Mouse (Mus musculus) midbrain, embryonic 15.5 days (tissue): ENCODE measurements at regions not wholly inside any gene's neighbourhood (a gene's known extent, or its start where the extent isn't known, plus 50 kb on each side); places are given as distances from the start of the nearest gene placed in this dataset.

Source experiments
- ATAC-seq: fragments of 200-750 bp; cut with Nextera tagmentation; replicated peaks from 2 replicates; pipeline ENCODE4 v1.8.0; 2017; ENCODE audit warnings: moderate TSS enrichment
- H3K27ac ChIP-seq: fragments of 300-500 bp; sonication (generic); 2 replicates; pipeline ENCODE4 v1.5.1; 2015; ENCODE audit warnings: mild to moderate bottlenecking, inconsistent platforms
- H3K27me3 ChIP-seq: fragments of 300-500 bp; sonication (generic); replicated peaks from 2 replicates; pipeline ENCODE4 v1.6.1; 2015; ENCODE audit warnings: inconsistent platforms
- H3K36me3 ChIP-seq: fragments of 300-500 bp; sonication (generic); replicated peaks from 2 replicates; pipeline ENCODE4 v1.6.1; 2015; ENCODE audit warnings: inconsistent platforms
- H3K4me1 ChIP-seq: fragments of 300-500 bp; sonication (generic); 2 replicates; pipeline ENCODE4 v1.6.1; 2015; ENCODE audit warnings: inconsistent platforms
- H3K4me2 ChIP-seq: fragments of 300-500 bp; sonication (generic); 2 replicates; pipeline ENCODE4 v1.6.1; 2015; ENCODE audit warnings: inconsistent platforms, mild to moderate bottlenecking, moderate library complexity
- H3K4me3 ChIP-seq: fragments of 300-500 bp; sonication (generic); 2 replicates; pipeline ENCODE4 v1.5.1; 2015; ENCODE audit warnings: mild to moderate bottlenecking, inconsistent platforms
- H3K9ac ChIP-seq: fragments of 300-500 bp; sonication (generic); 2 replicates; pipeline ENCODE4 v1.6.1; 2015; ENCODE audit warnings: mild to moderate bottlenecking, inconsistent platforms
- H3K9me3 ChIP-seq: fragments of 300-500 bp; sonication (generic); 2 replicates; pipeline ENCODE4 v1.6.1; 2016; ENCODE audit warnings: inconsistent platforms
- WGBS: fragments of 180-500 bp; shearing (Covaris S2); methylation state at CpG from one replicate; pipeline ENCODE4 v1.1.7; 2015; ENCODE audit warnings: mixed read lengths; 5-methylcytosine and 5-hydroxymethylcytosine counted together

DNA sequence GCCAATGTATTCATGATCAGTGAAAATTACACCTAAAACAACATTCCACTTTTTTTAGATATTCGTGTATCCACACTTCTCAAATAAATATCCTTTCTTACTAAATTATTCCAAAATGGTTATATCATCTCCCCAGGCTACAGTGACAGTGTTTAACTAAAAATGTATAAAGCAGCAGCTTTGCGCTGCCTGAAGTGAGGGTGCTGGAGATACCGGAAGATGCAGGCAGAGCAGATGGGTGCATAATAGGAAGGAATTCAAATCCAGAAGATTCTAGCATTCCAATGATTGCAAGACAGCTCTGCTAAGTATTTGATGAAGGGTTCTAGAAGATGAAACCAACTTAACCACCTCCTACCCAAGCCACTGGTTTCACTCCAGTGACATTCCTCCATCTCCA lies 516.9 kb upstream of the Vstm2b start:
- 95% methylated on average over 3 of the region's 3 CpGs for WGBS
- H3K4me2 ChIP-seq: no peak overlapping the region
- no peak overlapping the region for H3K4me3 ChIP-seq
- no peaks in the 10 kb centered on the region for H3K36me3 ChIP-seq
- no peak overlapping the region for H3K9ac ChIP-seq
- ATAC-seq: no peak
- no peaks in the 10 kb centered on the region for H3K4me1 ChIP-seq
- no peaks in the 10 kb centered on the region for H3K27me3 ChIP-seq
- no peak overlapping the region for H3K27ac ChIP-seq
- H3K9me3 ChIP-seq: no peaks in the 10 kb centered on the region

DNA sequence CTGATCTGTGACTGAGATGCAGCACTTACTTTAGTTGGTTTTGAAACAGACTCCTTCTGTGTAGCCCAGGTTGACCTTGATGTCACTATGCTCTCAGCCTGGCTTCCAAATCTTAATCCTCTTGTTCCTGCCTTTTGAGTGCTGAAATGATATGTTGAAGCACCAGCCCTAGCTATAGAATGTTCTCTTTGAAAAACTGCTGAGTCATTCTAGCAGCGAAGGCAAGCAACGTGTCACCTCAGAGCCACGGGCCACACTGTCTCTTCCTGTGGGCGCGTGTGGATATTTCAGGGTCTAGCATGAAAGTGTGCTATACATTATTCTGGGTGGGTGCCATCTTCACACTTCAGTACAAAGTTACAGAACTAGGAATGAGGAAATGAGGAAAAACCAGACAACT lies 510.0 kb upstream of the Vstm2b start:
- Histone ChIP-seq H3K9ac (no peak overlapping the region), H3K27ac (no peak overlapping the region), H3K4me1 (peaks cover 24% of the 10 kb centered on the region), H3K4me3 (no peak overlapping the region), H3K36me3 (no peaks in the 10 kb centered on the region), H3K27me3 (no peaks in the 10 kb centered on the region), H3K9me3 (no peaks in the 10 kb centered on the region), H3K4me2 (no peak overlapping the region)
- ATAC-seq: no peak
- 92% methylated on average over 5 of the region's 5 CpGs for WGBS

DNA sequence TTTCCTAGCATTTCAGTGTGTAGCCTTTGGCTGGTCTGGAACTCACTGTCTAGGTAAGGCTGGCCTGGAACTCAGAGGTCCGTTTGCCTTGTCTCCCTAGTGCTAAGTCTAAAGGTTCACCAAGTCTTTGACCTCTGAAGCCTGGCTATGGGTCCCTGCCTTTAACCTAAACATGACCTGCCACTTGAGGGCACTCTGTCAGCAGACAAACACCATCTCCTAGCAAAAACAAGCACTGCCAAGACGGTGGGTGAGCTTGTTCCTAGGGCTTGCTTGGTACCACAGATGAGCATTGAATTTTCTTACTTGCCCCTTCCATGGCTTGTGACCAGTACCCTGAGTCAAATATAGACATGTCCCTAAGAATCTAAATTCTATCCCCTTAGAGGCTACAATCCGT lies 508.3 kb upstream of the Vstm2b start:
- H3K27ac ChIP-seq: no peak overlapping the region
- H3K9me3 ChIP-seq: no peaks in the 10 kb centered on the region
- H3K4me3 ChIP-seq: no peak overlapping the region
- peaks cover 24% of the 10 kb centered on the region for H3K4me1 ChIP-seq
- no peaks in the 10 kb centered on the region for H3K27me3 ChIP-seq
- no peak overlapping the region for H3K4me2 ChIP-seq
- WGBS: 40% methylated on average over 3 of the region's 3 CpGs
- ATAC-seq: no peak
- no peaks in the 10 kb centered on the region for H3K36me3 ChIP-seq
- no peak overlapping the region for H3K9ac ChIP-seq

DNA sequence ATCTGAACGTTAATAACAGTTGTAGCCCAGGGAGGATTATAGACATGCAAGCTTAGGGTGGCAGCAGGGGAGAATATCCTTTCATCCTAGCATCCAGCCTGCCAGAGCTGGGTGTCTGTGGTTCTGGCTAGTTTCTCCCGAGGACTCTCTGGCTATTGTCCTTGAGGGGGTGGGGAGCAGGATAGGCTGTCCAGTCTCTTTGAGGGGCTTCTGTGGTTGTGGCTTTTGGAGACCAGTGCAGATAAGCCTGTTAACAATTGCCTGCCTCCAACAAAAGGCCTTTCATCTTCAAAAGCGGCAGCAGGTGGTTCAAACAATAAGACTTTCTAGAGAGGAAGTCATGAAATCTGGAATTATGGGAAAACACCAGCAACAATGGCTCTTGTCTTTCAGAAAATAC lies 507.2 kb upstream of the Vstm2b start:
- Histone ChIP-seq H3K27ac (no peak overlapping the region; the same call in 1 of the 2 replicates), H3K9me3 (no peaks in the 10 kb centered on the region), H3K9ac (no peak overlapping the region), H3K4me3 (no peak overlapping the region), H3K4me2 (no peak overlapping the region), H3K27me3 (no peaks in the 10 kb centered on the region), H3K36me3 (no peaks in the 10 kb centered on the region), H3K4me1 (peaks cover 24% of the 10 kb centered on the region)
- peak; percentile 63 for ATAC-seq
- WGBS: 2% methylated on average over 3 of the region's 3 CpGs

DNA sequence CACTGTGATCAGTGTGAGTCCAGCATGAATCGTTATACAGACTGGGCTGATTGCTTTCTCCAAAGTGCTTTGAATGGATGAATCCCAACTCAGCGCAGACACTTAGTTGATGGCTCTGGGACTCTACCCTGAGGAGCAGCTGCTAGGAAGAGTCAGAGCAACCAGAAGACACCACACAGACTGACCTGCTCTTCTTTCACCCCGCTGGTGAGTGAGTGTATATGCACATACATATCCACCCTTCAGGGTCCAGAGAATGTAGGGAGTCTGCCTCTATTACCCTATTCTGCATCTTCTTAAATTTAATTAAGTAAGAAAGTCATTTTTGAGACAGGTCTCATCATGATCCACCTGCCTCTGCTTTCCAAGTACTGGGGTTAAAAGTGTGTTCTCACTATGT lies 506.5 kb upstream of the Vstm2b start:
- Histone ChIP-seq H3K4me2 (no peak overlapping the region), H3K4me3 (no peak overlapping the region), H3K9ac (no peak overlapping the region), H3K4me1 (peaks cover 24% of the 10 kb centered on the region), H3K27me3 (no peaks in the 10 kb centered on the region), H3K36me3 (no peaks in the 10 kb centered on the region), H3K27ac (no peak overlapping the region; the same call in 1 of the 2 replicates), H3K9me3 (no peaks in the 10 kb centered on the region)
- WGBS: 31% methylated on average over 3 of the region's 3 CpGs
- peak; percentile 21; the same call in 1 of the 2 replicates for ATAC-seq

DNA sequence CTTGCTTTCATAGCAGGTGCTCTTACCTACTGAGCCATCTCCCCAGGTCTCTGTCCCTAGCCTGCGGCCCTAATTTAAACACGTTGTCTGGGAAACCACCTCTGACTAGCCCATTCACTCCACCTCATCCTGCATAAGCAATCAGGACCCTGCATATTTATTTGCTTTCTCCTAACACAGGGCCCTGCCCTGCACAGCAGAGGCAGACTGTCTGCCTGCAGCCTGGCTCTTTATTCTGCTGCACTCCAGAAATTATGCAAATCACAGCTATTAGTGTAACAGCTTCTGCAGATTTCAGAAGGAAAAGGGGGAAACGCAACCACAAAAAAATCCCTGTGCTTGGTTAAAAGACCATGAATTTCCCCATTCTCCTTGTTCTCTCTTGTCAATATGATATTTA lies 505.9 kb upstream of the Vstm2b start:
- peak; percentile 88 for ATAC-seq
- Histone ChIP-seq H3K9ac (no peak overlapping the region), H3K4me1 (peaks cover 24% of the 10 kb centered on the region), H3K36me3 (no peaks in the 10 kb centered on the region), H3K4me3 (no peak overlapping the region), H3K27me3 (no peaks in the 10 kb centered on the region), H3K27ac (peak overlapping the region; percentile 59), H3K9me3 (no peaks in the 10 kb centered on the region), H3K4me2 (no peak overlapping the region)
- 6% methylated on average over 3 of the region's 3 CpGs for WGBS

DNA sequence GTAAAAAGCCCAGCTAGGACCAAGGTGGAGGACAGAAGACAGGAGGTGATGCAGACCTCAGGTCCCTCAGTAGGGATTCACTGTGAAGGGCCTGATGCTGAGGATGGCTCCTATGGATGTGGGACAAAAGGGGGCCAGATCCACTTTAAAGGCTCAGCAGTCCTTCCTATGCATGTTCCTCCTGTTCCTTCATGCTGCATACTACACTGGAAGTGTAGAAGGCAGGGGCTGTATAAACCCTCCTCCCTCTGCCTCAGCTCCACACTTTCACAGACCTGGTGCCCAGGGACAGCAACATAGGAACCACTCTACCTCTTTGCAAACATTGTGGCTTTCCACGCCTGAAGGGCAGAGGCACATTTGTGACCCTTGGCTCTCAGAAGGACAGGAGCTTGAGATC lies 505.4 kb upstream of the Vstm2b start:
- ATAC-seq: no peak
- Histone ChIP-seq H3K27me3 (no peaks in the 10 kb centered on the region), H3K4me2 (no peak overlapping the region), H3K27ac (peak overlapping the region; percentile 59), H3K9me3 (no peaks in the 10 kb centered on the region), H3K36me3 (no peaks in the 10 kb centered on the region), H3K4me3 (no peak overlapping the region), H3K9ac (no peak overlapping the region), H3K4me1 (peaks cover 24% of the 10 kb centered on the region)
- 70% methylated on average over 1 of the region's 1 CpGs for WGBS

DNA sequence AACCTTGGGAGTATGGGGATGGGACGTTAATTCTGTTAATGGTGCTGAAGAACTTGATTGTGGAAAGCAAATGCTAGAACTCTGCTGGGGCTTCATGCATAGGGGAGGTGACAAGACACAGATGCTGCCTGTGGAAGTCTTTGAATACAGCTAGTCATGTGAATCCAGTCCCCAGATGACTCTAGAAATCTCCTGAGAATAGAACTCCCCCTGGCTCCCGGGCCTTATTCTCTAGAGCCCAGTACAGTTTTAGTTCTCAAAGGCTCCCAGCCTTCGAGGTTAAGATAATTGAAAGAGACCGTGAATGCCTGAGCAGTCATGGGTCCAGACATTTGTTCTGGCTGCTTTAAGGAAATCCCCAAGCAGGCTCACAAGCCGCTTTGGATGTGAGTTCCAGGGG lies 499.9 kb upstream of the Vstm2b start:
- Histone ChIP-seq H3K4me2 (no peak overlapping the region), H3K9ac (no peak overlapping the region), H3K27me3 (no peaks in the 10 kb centered on the region), H3K4me3 (no peak overlapping the region), H3K9me3 (no peaks in the 10 kb centered on the region), H3K27ac (no peak overlapping the region), H3K36me3 (no peaks in the 10 kb centered on the region), H3K4me1 (no peaks in the 10 kb centered on the region; the same call in 1 of the 2 replicates)
- no peak for ATAC-seq
- WGBS: 39% methylated on average over 5 of the region's 5 CpGs

DNA sequence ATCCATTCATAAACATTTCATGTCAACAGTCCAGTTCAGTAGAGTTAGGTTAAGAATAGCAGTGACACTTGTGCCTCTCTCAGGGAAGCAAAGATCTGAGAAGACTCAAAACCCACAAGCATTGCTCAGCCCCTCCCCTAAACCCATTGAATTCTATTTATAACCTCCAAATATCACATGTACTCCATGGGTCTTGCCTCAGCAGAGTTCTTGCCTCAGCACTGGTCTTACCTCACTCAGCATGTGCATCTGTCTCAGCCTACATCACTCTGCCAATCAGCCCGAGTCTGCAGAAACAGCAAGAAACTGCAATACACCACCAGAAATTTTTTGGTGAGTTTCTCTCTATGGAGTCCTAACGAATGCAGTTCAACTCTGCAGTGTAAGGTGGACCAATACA lies 478.8 kb upstream of the Vstm2b start:
- no peak overlapping the region for H3K4me2 ChIP-seq
- no peaks in the 10 kb centered on the region for H3K9me3 ChIP-seq
- no peak for ATAC-seq
- no peaks in the 10 kb centered on the region for H3K36me3 ChIP-seq
- no peaks in the 10 kb centered on the region for H3K27me3 ChIP-seq
- 78% methylated on average over 2 of the region's 2 CpGs for WGBS
- H3K9ac ChIP-seq: no peak overlapping the region
- no peaks in the 10 kb centered on the region for H3K4me1 ChIP-seq
- no peak overlapping the region for H3K4me3 ChIP-seq
- H3K27ac ChIP-seq: no peak overlapping the region

DNA sequence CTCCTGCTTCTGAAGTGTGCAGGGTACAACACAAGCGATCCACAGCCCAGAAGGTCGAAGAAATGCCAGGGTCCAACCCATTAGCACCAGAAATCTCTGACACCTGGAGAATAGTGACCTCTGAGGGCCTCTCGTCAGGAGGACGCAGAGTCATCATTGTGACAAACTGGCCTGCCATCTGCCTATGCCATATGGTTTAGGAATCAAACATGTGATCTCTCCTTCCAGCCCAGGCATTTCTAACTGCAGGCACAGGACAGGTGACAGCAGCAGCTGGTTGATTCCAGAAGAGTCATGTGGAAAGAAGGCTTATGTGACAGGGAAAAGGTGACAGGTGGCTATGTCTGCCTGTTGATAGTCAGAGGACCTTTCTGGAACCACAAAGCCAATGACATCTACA lies 476.0 kb upstream of the Vstm2b start:
- Histone ChIP-seq H3K9ac (no peak overlapping the region), H3K9me3 (no peaks in the 10 kb centered on the region), H3K4me2 (no peak overlapping the region), H3K27me3 (no peaks in the 10 kb centered on the region), H3K36me3 (no peaks in the 10 kb centered on the region), H3K4me1 (no peaks in the 10 kb centered on the region), H3K4me3 (no peak overlapping the region), H3K27ac (no peak overlapping the region)
- no peak for ATAC-seq
- WGBS: 74% methylated on average over 4 of the region's 4 CpGs

DNA sequence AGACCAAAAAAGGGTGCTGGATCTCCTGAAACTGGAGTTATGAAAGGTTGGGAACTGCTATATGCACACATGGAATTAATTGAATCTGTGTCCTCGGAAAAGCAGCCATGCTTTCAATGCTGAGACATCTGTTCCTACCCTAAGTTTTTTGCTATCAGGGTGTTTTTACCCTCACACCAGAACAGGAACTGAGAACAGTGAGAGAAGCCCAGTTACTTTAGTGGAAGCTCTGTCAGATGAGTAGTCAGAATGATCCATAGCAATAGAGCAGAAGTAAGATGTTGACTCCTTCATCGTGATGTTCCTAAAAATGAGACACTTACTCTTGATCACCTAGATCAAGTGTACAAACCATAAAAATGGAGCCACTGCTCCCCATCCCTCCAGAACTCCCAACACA lies 468.7 kb upstream of the Vstm2b start:
- H3K4me3 ChIP-seq: no peak overlapping the region
- no peaks in the 10 kb centered on the region for H3K27me3 ChIP-seq
- no peaks in the 10 kb centered on the region for H3K4me1 ChIP-seq
- no peak for ATAC-seq
- no peaks in the 10 kb centered on the region for H3K9me3 ChIP-seq
- no peaks in the 10 kb centered on the region for H3K36me3 ChIP-seq
- H3K27ac ChIP-seq: no peak overlapping the region
- 94% methylated on average over 2 of the region's 2 CpGs for WGBS
- no peak overlapping the region for H3K9ac ChIP-seq
- no peak overlapping the region for H3K4me2 ChIP-seq

DNA sequence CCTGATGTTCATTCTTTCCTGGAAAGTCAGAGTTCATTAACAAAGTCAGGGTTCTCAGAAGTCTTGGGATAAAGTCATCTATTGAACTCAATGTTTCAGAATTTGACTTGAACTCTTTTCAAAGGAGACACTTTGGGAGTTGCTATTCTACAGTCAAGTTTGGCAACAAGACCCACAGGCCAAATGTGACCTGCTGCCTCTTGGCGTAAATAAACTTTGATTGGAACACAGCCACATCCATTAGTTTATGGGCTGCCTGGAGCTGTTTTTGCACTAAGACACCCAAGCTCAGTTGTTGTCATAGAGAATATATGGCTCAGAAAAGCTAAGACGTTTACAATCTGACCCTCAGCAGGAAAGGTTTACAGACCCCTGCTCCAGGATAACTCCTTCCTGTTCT lies 464.2 kb upstream of the Vstm2b start:
- no peak for ATAC-seq
- Histone ChIP-seq H3K4me3 (no peak overlapping the region), H3K9ac (no peak overlapping the region), H3K27me3 (no peaks in the 10 kb centered on the region), H3K4me1 (no peaks in the 10 kb centered on the region), H3K27ac (no peak overlapping the region), H3K9me3 (no peaks in the 10 kb centered on the region), H3K4me2 (no peak overlapping the region), H3K36me3 (no peaks in the 10 kb centered on the region)
- 73% methylated on average over 2 of the region's 2 CpGs for WGBS

DNA sequence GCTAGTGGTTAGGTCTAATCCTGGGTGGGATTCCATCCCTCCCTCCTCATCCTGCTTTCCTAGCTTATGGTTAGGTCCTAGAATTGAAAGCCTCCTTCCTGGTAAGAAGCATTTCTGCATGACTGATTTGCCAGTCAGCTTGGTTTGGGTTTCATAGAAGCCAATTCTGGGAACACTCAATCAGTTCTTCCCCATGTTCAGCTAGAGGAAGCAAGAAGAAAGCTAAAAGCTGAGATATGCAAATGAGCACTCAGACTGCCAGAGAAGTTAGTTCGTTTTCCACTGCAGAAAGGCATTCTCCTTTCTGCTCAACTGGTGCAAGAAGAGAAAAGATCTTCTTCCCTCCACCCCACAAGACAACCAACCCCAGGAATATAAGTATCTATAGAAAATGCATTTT lies 457.0 kb upstream of the Vstm2b start:
- no peak for ATAC-seq

DNA sequence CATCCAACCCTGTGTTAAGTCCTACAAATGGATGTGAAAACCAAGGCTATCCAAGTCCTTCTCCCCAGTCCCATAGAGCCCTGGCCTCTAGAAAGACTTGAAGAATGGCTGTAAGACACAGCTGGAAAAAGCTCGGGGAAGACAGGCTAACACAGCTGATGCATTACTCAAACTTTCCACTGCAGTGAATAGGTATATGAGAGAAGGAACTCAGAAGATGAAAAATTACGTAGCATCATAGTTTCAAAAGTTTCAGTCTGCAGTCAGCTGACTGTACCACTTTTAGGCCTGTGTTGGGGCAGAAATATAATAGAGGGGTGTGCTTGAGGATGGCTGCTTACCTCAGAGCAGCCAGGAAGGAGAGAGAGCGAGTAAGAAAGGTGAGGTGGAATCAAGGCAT lies 456.3 kb upstream of the Vstm2b start:
- ATAC-seq: no peak
- H3K4me1 ChIP-seq: no peaks in the 10 kb centered on the region
- no peak overlapping the region for H3K27ac ChIP-seq
- no peaks in the 10 kb centered on the region for H3K9me3 ChIP-seq
- WGBS: 84% methylated on average over 3 of the region's 3 CpGs
- H3K4me3 ChIP-seq: no peak overlapping the region
- no peak overlapping the region for H3K9ac ChIP-seq
- no peak overlapping the region for H3K4me2 ChIP-seq
- H3K27me3 ChIP-seq: no peaks in the 10 kb centered on the region
- H3K36me3 ChIP-seq: no peaks in the 10 kb centered on the region

More for the DNA sequence above, 457.0 kb upstream of the Vstm2b start:
- Histone ChIP-seq H3K27me3 (no peaks in the 10 kb centered on the region), H3K9me3 (no peaks in the 10 kb centered on the region), H3K9ac (no peak overlapping the region), H3K4me1 (no peaks in the 10 kb centered on the region), H3K36me3 (no peaks in the 10 kb centered on the region), H3K4me3 (no peak overlapping the region), H3K27ac (no peak overlapping the region), H3K4me2 (no peak overlapping the region)
- 27% methylated on average over 1 of the region's 1 CpGs for whole genome bisulfite sequencing
